Mouse (Mus musculus) B cell, adult 67 days (primary cell): ENCODE data around the gene Pou6f2. TPM values are rescaled to one million over a fixed set of nuclear protein-coding genes. Genes with fewer than 3 reads are reported as not detected.

Source experiments
- total RNA-seq, 2 experiments: library from RNA; stranded (reverse); gene quantifications; 4 replicates each; pipeline ENCODE4 v1.2.4; 2023

Gene Pou6f2
- total RNA-seq, result not detected

DNA sequence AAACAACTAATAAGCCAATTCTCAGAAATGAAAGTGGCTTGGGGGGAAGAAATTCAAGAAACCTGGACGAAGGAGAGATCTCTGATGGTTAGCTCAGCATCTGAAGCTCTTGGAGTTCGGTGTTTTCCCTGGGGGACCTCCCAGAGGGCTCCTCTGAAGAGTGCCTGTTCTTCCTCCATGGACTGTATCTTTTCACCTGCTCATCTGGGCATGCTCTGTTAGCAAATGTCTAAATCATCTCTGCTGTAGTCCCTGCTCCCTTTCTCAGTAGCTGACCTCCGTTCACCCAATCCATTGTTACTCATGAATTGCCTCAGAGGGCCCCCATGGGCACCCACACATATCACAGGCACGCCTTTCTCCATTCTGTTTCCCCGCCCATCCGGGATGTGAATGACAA lies at the start of gene Pou6f2:
Gene Pou6f2, minus strand, starts transcription at position 101 of the 400 bp plus-strand sequence.

